Mouse (Mus musculus): ENCODE measurements around the gene Btn2a2. TPM values are rescaled to one million over a fixed set of nuclear protein-coding genes. Genes with fewer than 3 reads are reported as not detected.

The Btn2a2 gene
- polyA plus RNA-seq, 1 experiment, result 0.91 TPM

DNA sequence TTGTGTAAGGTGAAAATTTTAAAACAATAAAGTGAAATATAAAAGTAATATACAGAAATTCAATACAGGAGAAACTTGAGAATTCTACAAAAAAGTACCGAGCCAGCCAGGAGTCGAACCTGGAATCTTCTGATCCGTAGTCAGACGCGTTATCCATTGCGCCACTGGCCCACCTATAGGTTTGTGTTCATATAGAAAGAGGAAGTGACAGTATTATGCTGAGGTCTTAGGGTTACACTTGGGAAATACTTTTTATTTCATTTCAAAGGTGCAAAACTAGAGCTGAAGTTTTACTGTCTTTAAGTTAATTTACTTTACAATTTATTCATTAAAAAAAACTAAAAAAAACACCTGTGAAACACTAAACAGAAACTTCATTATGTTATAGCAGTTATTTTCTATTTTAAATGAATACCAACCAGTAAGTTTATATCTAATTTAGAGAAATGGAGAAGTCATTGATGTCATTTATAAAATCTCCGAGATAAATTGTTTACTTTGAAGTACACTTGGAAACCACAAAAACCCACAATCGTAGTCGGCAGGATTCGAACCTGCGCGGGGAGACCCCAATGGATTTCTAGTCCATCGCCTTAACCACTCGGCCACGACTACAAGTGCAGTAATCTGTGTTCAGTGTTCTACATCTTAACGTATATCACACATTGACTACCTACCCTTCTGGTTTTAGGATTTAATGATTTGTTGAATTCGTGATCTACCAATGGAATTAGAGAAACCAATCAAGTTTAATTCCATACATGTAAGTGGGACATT lies 12.0 kb upstream of the Btn2a2 start:
- Histone ChIP-seq H3K4me3 (ENCODE audit: low read depth, low read length) (no peak overlapping the region), H3K4me1 (ENCODE audit: control insufficient read depth, insufficient read depth, low read length) (peaks cover 3% of the 10 kb centered on the region), H3K9ac (ENCODE audit: low read depth, poor library complexity, severe bottlenecking) (peak overlapping the region; percentile 51), H3K27ac (ENCODE audit: insufficient read depth, low read length) (no peak overlapping the region), H3K27me3 (ENCODE audit: control insufficient read depth, insufficient read depth, low read length, poor library complexity, severe bottlenecking) (no peaks in the 10 kb centered on the region), H3K36me3 (ENCODE audit: control insufficient read depth, insufficient read depth, low read length, poor library complexity, severe bottlenecking) (no peaks in the 10 kb centered on the region), H3K9me3 (replicated peaks; ENCODE audit: control insufficient read depth, insufficient read depth, low read length, poor library complexity, severe bottlenecking) (no peaks in the 10 kb centered on the region)
- TF ChIP-seq CTCF (IDR thresholded peaks at IDR 0.05; ENCODE audit: low read depth, low read length) (no peak), EP300 (IDR thresholded peaks at IDR 0.05; ENCODE audit: insufficient read depth, low read depth, low read length) (0 out of 2 replicates have a peak, but pooled peaks have one; percentile 33), POLR2A (IDR thresholded peaks at IDR 0.05; ENCODE audit: insufficient read depth, low read length) (no peak)

DNA sequence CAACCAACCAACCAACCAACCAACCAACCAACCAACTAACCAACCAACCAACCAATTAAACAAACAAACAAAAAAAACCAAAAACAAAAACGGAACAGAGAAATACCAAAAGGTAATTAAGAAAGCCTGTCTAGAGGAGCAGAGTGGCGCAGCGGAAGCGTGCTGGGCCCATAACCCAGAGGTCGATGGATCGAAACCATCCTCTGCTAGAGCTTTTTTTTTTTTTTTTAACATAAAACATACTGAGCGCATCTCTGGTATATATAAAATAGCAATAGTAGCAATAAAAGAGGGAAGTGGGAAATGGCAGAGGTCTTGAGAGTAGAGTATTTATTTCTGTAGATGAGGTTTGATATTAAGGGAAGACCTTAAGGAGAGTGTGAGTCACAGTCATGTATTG lies 11.3 kb upstream of the Btn2a2 start:
- peak overlapping the region; percentile 38 for H3K9ac ChIP-seq (ENCODE audit: low read depth, poor library complexity, severe bottlenecking)

DNA sequence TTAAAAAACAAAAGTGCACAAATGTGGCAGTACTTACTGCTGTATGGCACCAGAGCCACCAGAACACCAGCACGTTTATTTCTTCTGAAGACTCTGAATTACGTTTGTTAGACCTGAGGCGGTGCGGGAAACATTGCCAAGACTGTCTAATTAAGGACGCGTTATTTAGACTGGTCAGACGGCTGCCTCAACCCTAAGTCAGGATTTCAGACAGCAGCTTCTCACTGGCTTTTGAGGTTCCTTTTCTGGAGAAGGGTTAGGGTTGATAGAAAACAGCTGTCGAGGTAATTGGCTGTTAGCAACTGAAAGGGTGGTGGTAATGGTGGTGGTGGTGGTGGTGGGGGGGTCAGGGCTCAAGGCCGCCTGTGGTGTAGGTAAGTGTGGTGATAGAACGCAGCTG lies 10.0 kb upstream of the Btn2a2 start:
- Histone ChIP-seq H3K9me3 (replicated peaks; ENCODE audit: control insufficient read depth, insufficient read depth, low read length, poor library complexity, severe bottlenecking) (no peaks in the 10 kb centered on the region), H3K4me3 (ENCODE audit: low read depth, low read length) (peak overlapping the region; percentile 89), H3K27ac (ENCODE audit: insufficient read depth, low read length) (0 out of 2 replicates have a peak overlapping the region, but pooled peaks have one; percentile 4), H3K36me3 (ENCODE audit: control insufficient read depth, insufficient read depth, low read length, poor library complexity, severe bottlenecking) (no peaks in the 10 kb centered on the region), H3K4me1 (ENCODE audit: control insufficient read depth, insufficient read depth, low read length) (peaks cover 1% of the 10 kb centered on the region), H3K9ac (ENCODE audit: low read depth, poor library complexity, severe bottlenecking) (peak overlapping the region; percentile 38), H3K27me3 (ENCODE audit: control insufficient read depth, insufficient read depth, low read length, poor library complexity, severe bottlenecking) (no peaks in the 10 kb centered on the region)
- TF ChIP-seq CTCF (IDR thresholded peaks at IDR 0.05; ENCODE audit: low read depth, low read length), result no peak
- TF ChIP-seq POLR2A (IDR thresholded peaks at IDR 0.05; ENCODE audit: insufficient read depth, low read length), result no peak
- no peak for TF ChIP-seq EP300 (IDR thresholded peaks at IDR 0.05; ENCODE audit: insufficient read depth, low read depth, low read length)

More for the DNA sequence above, 11.3 kb upstream of the Btn2a2 start:
- Histone ChIP-seq H3K27ac (ENCODE audit: insufficient read depth, low read length) (no peak overlapping the region), H3K36me3 (ENCODE audit: control insufficient read depth, insufficient read depth, low read length, poor library complexity, severe bottlenecking) (no peaks in the 10 kb centered on the region), H3K4me1 (ENCODE audit: control insufficient read depth, insufficient read depth, low read length) (peaks cover 3% of the 10 kb centered on the region), H3K4me3 (ENCODE audit: low read depth, low read length) (no peak overlapping the region), H3K27me3 (ENCODE audit: control insufficient read depth, insufficient read depth, low read length, poor library complexity, severe bottlenecking) (no peaks in the 10 kb centered on the region), H3K9me3 (replicated peaks; ENCODE audit: control insufficient read depth, insufficient read depth, low read length, poor library complexity, severe bottlenecking) (no peaks in the 10 kb centered on the region)
- TF ChIP-seq POLR2A (IDR thresholded peaks at IDR 0.05; ENCODE audit: insufficient read depth, low read length) (no peak), EP300 (IDR thresholded peaks at IDR 0.05; ENCODE audit: insufficient read depth, low read depth, low read length) (no peak), CTCF (IDR thresholded peaks at IDR 0.05; ENCODE audit: low read depth, low read length) (no peak)

DNA sequence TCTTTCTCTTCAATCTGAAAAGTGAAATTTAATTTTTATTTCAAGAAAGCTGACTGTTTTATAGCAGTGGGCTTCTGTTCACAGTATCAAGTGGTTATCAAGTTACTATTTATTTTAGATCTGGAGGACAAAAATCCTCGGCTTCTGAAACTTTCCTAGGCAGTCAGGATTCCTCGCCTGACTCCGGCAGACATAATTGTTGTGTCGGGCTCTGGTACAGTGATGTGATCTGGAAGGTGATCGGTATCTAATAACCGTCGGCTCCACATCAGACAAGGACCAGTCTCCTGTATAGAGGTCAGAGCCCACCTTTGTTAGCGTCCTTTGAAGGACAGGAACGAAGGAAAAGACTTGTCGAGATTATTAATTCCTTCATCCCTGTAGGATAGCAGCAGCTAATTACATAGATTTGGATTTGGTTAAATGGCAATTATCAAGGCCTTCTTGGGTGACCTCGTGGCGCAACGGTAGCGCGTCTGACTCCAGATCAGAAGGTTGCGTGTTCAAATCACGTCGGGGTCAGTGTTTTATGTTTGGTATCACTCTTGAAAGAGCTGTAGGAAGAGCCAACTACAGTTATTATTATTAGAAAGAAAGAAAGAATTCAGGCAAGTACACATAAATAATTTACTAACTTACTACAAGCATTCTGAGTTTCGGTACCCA lies 9.1 kb upstream of the Btn2a2 start:
- Histone ChIP-seq H3K36me3 (ENCODE audit: control insufficient read depth, insufficient read depth, low read length, poor library complexity, severe bottlenecking) (no peaks in the 10 kb centered on the region), H3K4me1 (ENCODE audit: control insufficient read depth, insufficient read depth, low read length) (peaks cover 1% of the 10 kb centered on the region), H3K27me3 (ENCODE audit: control insufficient read depth, insufficient read depth, low read length, poor library complexity, severe bottlenecking) (no peaks in the 10 kb centered on the region), H3K27ac (ENCODE audit: insufficient read depth, low read length) (no peak overlapping the region), H3K9ac (ENCODE audit: low read depth, poor library complexity, severe bottlenecking) (peak overlapping the region; percentile 82), H3K4me3 (ENCODE audit: low read depth, low read length) (peak overlapping the region; percentile 92), H3K9me3 (replicated peaks; ENCODE audit: control insufficient read depth, insufficient read depth, low read length, poor library complexity, severe bottlenecking) (no peaks in the 10 kb centered on the region)
- 0 out of 2 replicates have a peak, but pooled peaks have one; percentile 27 for TF ChIP-seq EP300 (IDR thresholded peaks at IDR 0.05; ENCODE audit: insufficient read depth, low read depth, low read length)
- TF ChIP-seq CTCF (IDR thresholded peaks at IDR 0.05; ENCODE audit: low read depth, low read length), result no peak

DNA sequence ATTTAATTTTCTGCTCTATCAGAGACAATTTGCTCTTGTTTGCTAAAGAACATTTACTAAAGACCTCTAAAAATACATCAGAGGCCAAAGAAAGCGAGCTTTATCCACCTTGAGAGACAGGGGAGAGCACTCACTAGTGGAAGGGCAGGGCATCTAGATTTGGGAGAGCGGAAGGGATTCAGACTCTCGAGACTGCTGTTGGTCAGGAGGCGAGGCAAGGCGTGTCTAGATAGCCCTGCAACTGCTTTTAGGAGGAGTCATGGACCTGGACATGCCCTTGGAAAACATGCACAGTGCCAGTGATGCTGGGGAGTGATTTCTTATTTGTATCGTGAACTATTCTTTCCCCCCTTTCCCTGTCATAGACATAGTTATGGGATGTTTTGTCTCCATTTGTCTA lies 6.9 kb upstream of the Btn2a2 start:
- Histone ChIP-seq H3K27ac (ENCODE audit: insufficient read depth, low read length) (no peak overlapping the region), H3K9me3 (replicated peaks; ENCODE audit: control insufficient read depth, insufficient read depth, low read length, poor library complexity, severe bottlenecking) (no peaks in the 10 kb centered on the region), H3K4me3 (ENCODE audit: low read depth, low read length) (no peak overlapping the region), H3K27me3 (ENCODE audit: control insufficient read depth, insufficient read depth, low read length, poor library complexity, severe bottlenecking) (no peaks in the 10 kb centered on the region), H3K4me1 (ENCODE audit: control insufficient read depth, insufficient read depth, low read length) (peaks cover 1% of the 10 kb centered on the region), H3K36me3 (ENCODE audit: control insufficient read depth, insufficient read depth, low read length, poor library complexity, severe bottlenecking) (no peaks in the 10 kb centered on the region), H3K9ac (ENCODE audit: low read depth, poor library complexity, severe bottlenecking) (no peak overlapping the region)
- TF ChIP-seq CTCF (IDR thresholded peaks at IDR 0.05; ENCODE audit: low read depth, low read length), result no peak
- no peak for TF ChIP-seq EP300 (IDR thresholded peaks at IDR 0.05; ENCODE audit: insufficient read depth, low read depth, low read length)
- no peak for TF ChIP-seq POLR2A (IDR thresholded peaks at IDR 0.05; ENCODE audit: insufficient read depth, low read length)

GRCm38 (mm10) chr13:23491990-23492389 lies 3.3 kb upstream of the Btn2a2 start:
- TF ChIP-seq EP300 (IDR thresholded peaks at IDR 0.05; ENCODE audit: insufficient read depth, low read depth, low read length) (peak; percentile 64), POLR2A (IDR thresholded peaks at IDR 0.05; ENCODE audit: insufficient read depth, low read length) (no peak)
- peaks cover 6% of the 10 kb centered on the region for H3K4me1 ChIP-seq (ENCODE audit: control insufficient read depth, insufficient read depth, low read length)
- H3K36me3 ChIP-seq (ENCODE audit: control insufficient read depth, insufficient read depth, low read length, poor library complexity, severe bottlenecking), result no peaks in the 10 kb centered on the region
- H3K27ac ChIP-seq (ENCODE audit: insufficient read depth, low read length), result peak overlapping the region; percentile 77; the same call in 1 of the 2 replicates
- H3K9ac ChIP-seq (ENCODE audit: low read depth, poor library complexity, severe bottlenecking), result no peak overlapping the region; the same call in 1 of the 2 replicates
- no peak overlapping the region for H3K4me3 ChIP-seq (ENCODE audit: low read depth, low read length)
- H3K27me3 ChIP-seq (ENCODE audit: control insufficient read depth, insufficient read depth, low read length, poor library complexity, severe bottlenecking), result no peaks in the 10 kb centered on the region
- H3K9me3 ChIP-seq (replicated peaks; ENCODE audit: control insufficient read depth, insufficient read depth, low read length, poor library complexity, severe bottlenecking), result no peaks in the 10 kb centered on the region

Data from ES-Bruce4 (cell line).